Mouse (Mus musculus): ENCODE data around the gene Rap1gap2. TPM values are rescaled to one million over a fixed set of nuclear protein-coding genes. Genes with fewer than 3 reads are reported as not detected.

Gene Rap1gap2
- polyA plus RNA-seq, 1 experiment from 2014 or later, result 0.35 TPM

GRCm38 (mm10) chr11:74491130-74491529 lies 119.6 kb downstream of the Rap1gap2 start:
- H3K4me3 ChIP-seq (ENCODE audit: low read depth, low read length), result no peak overlapping the region
- H3K27me3 ChIP-seq (ENCODE audit: control insufficient read depth, insufficient read depth, low read length), result no peaks in the 10 kb centered on the region
- H3K9ac ChIP-seq (ENCODE audit: low read length), result no peak overlapping the region
- H3K4me2 ChIP-seq (ENCODE audit: low read depth, severe bottlenecking), result no peak overlapping the region
- 92% methylated on average over 4 of the region's 4 CpGs for WGBS
- no peak for ATAC-seq (ENCODE audit: insufficient number of reproducible peaks, low FRiP score, low TSS enrichment, low read depth)
- H3K36me3 ChIP-seq (ENCODE audit: control insufficient read depth, insufficient read depth, low read length), result no peaks in the 10 kb centered on the region
- no peaks in the 10 kb centered on the region for H3K4me1 ChIP-seq (ENCODE audit: control insufficient read depth, insufficient read depth, low read length)
- no peak for DNase-seq (ENCODE audit: low spot score)
- no peak overlapping the region for H3K27ac ChIP-seq (replicated peaks; ENCODE audit: low read depth, low read length)
- no peaks in the 10 kb centered on the region for H3K9me3 ChIP-seq (ENCODE audit: control insufficient read depth, low read length)

- no peak overlapping the region for H3K4me3 ChIP-seq (ENCODE audit: low read depth, low read length)
- H3K9ac ChIP-seq (ENCODE audit: low read length), result no peak overlapping the region
- no peaks in the 10 kb centered on the region for H3K9me3 ChIP-seq (ENCODE audit: control insufficient read depth, low read length)
- no peak overlapping the region for H3K4me2 ChIP-seq (ENCODE audit: low read depth, severe bottlenecking)
- H3K27ac ChIP-seq (replicated peaks; ENCODE audit: low read depth, low read length), result no peak overlapping the region
- WGBS, result 66% methylated on average over 5 of the region's 5 CpGs
- H3K4me1 ChIP-seq (ENCODE audit: control insufficient read depth, insufficient read depth, low read length), result no peaks in the 10 kb centered on the region
- ATAC-seq (ENCODE audit: insufficient number of reproducible peaks, low FRiP score, low TSS enrichment, low read depth), result no peak
- H3K27me3 ChIP-seq (ENCODE audit: control insufficient read depth, insufficient read depth, low read length), result no peaks in the 10 kb centered on the region
- no peak for DNase-seq (ENCODE audit: low spot score)
- H3K36me3 ChIP-seq (ENCODE audit: control insufficient read depth, insufficient read depth, low read length), result no peaks in the 10 kb centered on the region
These were observed 121.5 kb downstream of the Rap1gap2 start for GRCm38 (mm10) chr11:74489239-74489638.

GRCm38 (mm10) chr11:74487952-74488351 lies 122.8 kb downstream of the Rap1gap2 start:
- H3K4me2 ChIP-seq (ENCODE audit: low read depth, severe bottlenecking), result no peak overlapping the region
- WGBS, result 61% methylated on average over 3 of the region's 3 CpGs
- H3K9me3 ChIP-seq (ENCODE audit: control insufficient read depth, low read length), result no peaks in the 10 kb centered on the region
- H3K9ac ChIP-seq (ENCODE audit: low read length), result no peak overlapping the region
- H3K27me3 ChIP-seq (ENCODE audit: control insufficient read depth, insufficient read depth, low read length), result no peaks in the 10 kb centered on the region
- H3K4me1 ChIP-seq (ENCODE audit: control insufficient read depth, insufficient read depth, low read length), result no peaks in the 10 kb centered on the region
- H3K4me3 ChIP-seq (ENCODE audit: low read depth, low read length), result no peak overlapping the region
- DNase-seq (ENCODE audit: low spot score) (no peak), ATAC-seq (ENCODE audit: insufficient number of reproducible peaks, low FRiP score, low TSS enrichment, low read depth) (no peak)
- no peak overlapping the region for H3K27ac ChIP-seq (replicated peaks; ENCODE audit: low read depth, low read length)
- no peaks in the 10 kb centered on the region for H3K36me3 ChIP-seq (ENCODE audit: control insufficient read depth, insufficient read depth, low read length)

- Histone ChIP-seq H3K36me3 (ENCODE audit: control insufficient read depth, insufficient read depth, low read length) (no peaks in the 10 kb centered on the region), H3K27me3 (ENCODE audit: control insufficient read depth, insufficient read depth, low read length) (no peaks in the 10 kb centered on the region), H3K9me3 (ENCODE audit: control insufficient read depth, low read length) (no peaks in the 10 kb centered on the region), H3K4me3 (ENCODE audit: low read depth, low read length) (no peak overlapping the region), H3K4me2 (ENCODE audit: low read depth, severe bottlenecking) (no peak overlapping the region), H3K4me1 (ENCODE audit: control insufficient read depth, insufficient read depth, low read length) (no peaks in the 10 kb centered on the region), H3K27ac (replicated peaks; ENCODE audit: low read depth, low read length) (no peak overlapping the region), H3K9ac (ENCODE audit: low read length) (no peak overlapping the region)
- WGBS, result 81% methylated on average over 7 of the region's 7 CpGs
- DNase-seq (ENCODE audit: low spot score) (no peak), ATAC-seq (ENCODE audit: insufficient number of reproducible peaks, low FRiP score, low TSS enrichment, low read depth) (no peak)
These were observed 125.1 kb downstream of the Rap1gap2 start for GRCm38 (mm10) chr11:74485435-74486217.

GRCm38 (mm10) chr11:74483871-74484270 lies 126.8 kb downstream of the Rap1gap2 start:
- Histone ChIP-seq H3K4me3 (ENCODE audit: low read depth, low read length) (no peak overlapping the region), H3K9ac (ENCODE audit: low read length) (no peak overlapping the region), H3K27ac (replicated peaks; ENCODE audit: low read depth, low read length) (no peak overlapping the region), H3K4me1 (ENCODE audit: control insufficient read depth, insufficient read depth, low read length) (no peaks in the 10 kb centered on the region), H3K27me3 (ENCODE audit: control insufficient read depth, insufficient read depth, low read length) (no peaks in the 10 kb centered on the region), H3K9me3 (ENCODE audit: control insufficient read depth, low read length) (no peaks in the 10 kb centered on the region), H3K4me2 (ENCODE audit: low read depth, severe bottlenecking) (no peak overlapping the region), H3K36me3 (ENCODE audit: control insufficient read depth, insufficient read depth, low read length) (no peaks in the 10 kb centered on the region)
- WGBS, result 88% methylated on average over 5 of the region's 5 CpGs
- DNase-seq (ENCODE audit: low spot score) (no peak), ATAC-seq (ENCODE audit: insufficient number of reproducible peaks, low FRiP score, low TSS enrichment, low read depth) (no peak)

GRCm38 (mm10) chr11:74483153-74483817 lies 127.4 kb downstream of the Rap1gap2 start:
- Histone ChIP-seq H3K9ac (ENCODE audit: low read length) (no peak overlapping the region), H3K4me3 (ENCODE audit: low read depth, low read length) (no peak overlapping the region), H3K4me2 (ENCODE audit: low read depth, severe bottlenecking) (no peak overlapping the region), H3K9me3 (ENCODE audit: control insufficient read depth, low read length) (no peaks in the 10 kb centered on the region), H3K27me3 (ENCODE audit: control insufficient read depth, insufficient read depth, low read length) (no peaks in the 10 kb centered on the region), H3K27ac (replicated peaks; ENCODE audit: low read depth, low read length) (no peak overlapping the region), H3K36me3 (ENCODE audit: control insufficient read depth, insufficient read depth, low read length) (no peaks in the 10 kb centered on the region), H3K4me1 (ENCODE audit: control insufficient read depth, insufficient read depth, low read length) (no peaks in the 10 kb centered on the region)
- no peak for ATAC-seq (ENCODE audit: insufficient number of reproducible peaks, low FRiP score, low TSS enrichment, low read depth)
- no peak for DNase-seq (ENCODE audit: low spot score)
- 80% methylated on average over 6 of the region's 6 CpGs for WGBS

GRCm38 (mm10) chr11:74481797-74482196 lies 128.9 kb downstream of the Rap1gap2 start:
- Histone ChIP-seq H3K27ac (replicated peaks; ENCODE audit: low read depth, low read length) (no peak overlapping the region), H3K4me3 (ENCODE audit: low read depth, low read length) (no peak overlapping the region), H3K9me3 (ENCODE audit: control insufficient read depth, low read length) (no peaks in the 10 kb centered on the region), H3K36me3 (ENCODE audit: control insufficient read depth, insufficient read depth, low read length) (no peaks in the 10 kb centered on the region), H3K4me1 (ENCODE audit: control insufficient read depth, insufficient read depth, low read length) (no peaks in the 10 kb centered on the region), H3K27me3 (ENCODE audit: control insufficient read depth, insufficient read depth, low read length) (no peaks in the 10 kb centered on the region), H3K9ac (ENCODE audit: low read length) (no peak overlapping the region), H3K4me2 (ENCODE audit: low read depth, severe bottlenecking) (no peak overlapping the region)
- 71% methylated on average over 5 of the region's 5 CpGs for WGBS
- DNase-seq (ENCODE audit: low spot score), result no peak
- ATAC-seq (ENCODE audit: insufficient number of reproducible peaks, low FRiP score, low TSS enrichment, low read depth), result no peak

GRCm38 (mm10) chr11:74479715-74480289 lies 130.9 kb downstream of the Rap1gap2 start:
- Histone ChIP-seq H3K4me2 (ENCODE audit: low read depth, severe bottlenecking) (no peak overlapping the region), H3K36me3 (ENCODE audit: control insufficient read depth, insufficient read depth, low read length) (no peaks in the 10 kb centered on the region), H3K4me3 (ENCODE audit: low read depth, low read length) (no peak overlapping the region), H3K27me3 (ENCODE audit: control insufficient read depth, insufficient read depth, low read length) (no peaks in the 10 kb centered on the region), H3K9me3 (ENCODE audit: control insufficient read depth, low read length) (no peaks in the 10 kb centered on the region), H3K9ac (ENCODE audit: low read length) (no peak overlapping the region), H3K4me1 (ENCODE audit: control insufficient read depth, insufficient read depth, low read length) (no peaks in the 10 kb centered on the region), H3K27ac (replicated peaks; ENCODE audit: low read depth, low read length) (no peak overlapping the region)
- DNase-seq (ENCODE audit: low spot score) (no peak), ATAC-seq (ENCODE audit: insufficient number of reproducible peaks, low FRiP score, low TSS enrichment, low read depth) (no peak)
- WGBS, result 93% methylated on average over 5 of the region's 5 CpGs
